Mouse (Mus musculus) embryonic stem cell, embryonic (primary cell): ENCODE data around the gene Slamf8.

ENCODE experiments used
- CTCF ChIA-PET, 4 experiments: fragments of 300-600 bp in 2 of 4; fragments of 350-600 bp in 2 of 4; sonication (Branson Sonifier 250); formaldehyde crosslinking; loops; one replicate each; lab custom pipeline; 2022; ENCODE audit warnings: inconsistent platforms in 2 of 4; lab: Charles Lee
- POLR2A ChIA-PET, 4 experiments: fragments of 300-600 bp in 2 of 4; fragments of 350-600 bp in 2 of 4; sonication (Branson Sonifier 250); formaldehyde crosslinking; loops; one replicate each; lab custom pipeline; 2022; ENCODE audit warnings: antibody characterized with exemption in 4 of 4, inconsistent platforms in 1 of 4; lab: Charles Lee

Gene Slamf8

DNA sequence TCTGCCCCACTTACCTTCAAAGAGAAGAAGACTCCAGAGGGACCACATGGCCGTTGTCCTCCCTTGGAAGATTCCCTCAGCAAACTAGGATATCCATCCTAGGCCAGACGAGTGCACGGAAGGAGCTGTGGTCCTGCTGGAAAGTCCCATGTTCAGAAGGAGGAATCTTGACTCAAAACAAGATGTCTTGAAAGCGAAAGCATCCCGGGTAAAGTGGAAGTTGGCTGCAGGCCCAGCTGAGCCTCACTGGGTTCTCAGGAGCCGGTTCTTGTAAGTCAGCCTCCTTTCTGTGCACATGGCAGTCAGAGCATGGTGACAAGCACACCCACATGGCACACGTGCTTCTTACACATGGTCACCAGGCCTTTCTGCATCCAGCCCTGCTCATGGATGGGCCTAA lies at the start of gene Slamf8:
TSS of gene Slamf8 (minus strand) at position 184 of the 400 bp plus-strand sequence.
- ChIA-PET POLR2A (no interaction called here), CTCF (interaction anchor here in 2 of 4 experiments (0.8 to 1.2 kb wide), 2 partner anchors 29 to 62 kb away, joined by 3 to 5 read pairs; no protein-coding TSS in a partner anchor)

DNA sequence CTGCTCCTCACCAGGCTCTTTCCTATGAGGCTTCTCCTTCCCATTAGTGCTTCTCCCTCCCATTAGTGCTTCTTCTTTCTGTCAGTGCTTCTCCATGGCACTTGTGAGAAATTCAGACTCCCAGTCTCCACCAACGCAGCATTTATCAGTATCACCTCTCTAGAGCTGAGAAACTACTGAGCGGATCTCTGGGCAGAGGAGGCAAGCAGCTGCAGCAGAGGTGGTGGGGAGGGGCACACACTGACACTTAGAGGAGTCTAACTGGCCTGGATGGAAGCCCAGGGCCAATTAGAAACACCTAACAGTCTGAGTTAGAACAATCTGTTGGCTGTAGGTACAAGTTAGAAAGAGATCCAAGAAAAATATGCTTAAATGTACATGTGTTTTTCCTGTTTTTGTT lies 48.4 kb upstream of the Slamf8 start:
- ChIA-PET CTCF (no interaction called here), POLR2A (no interaction called here)

DNA sequence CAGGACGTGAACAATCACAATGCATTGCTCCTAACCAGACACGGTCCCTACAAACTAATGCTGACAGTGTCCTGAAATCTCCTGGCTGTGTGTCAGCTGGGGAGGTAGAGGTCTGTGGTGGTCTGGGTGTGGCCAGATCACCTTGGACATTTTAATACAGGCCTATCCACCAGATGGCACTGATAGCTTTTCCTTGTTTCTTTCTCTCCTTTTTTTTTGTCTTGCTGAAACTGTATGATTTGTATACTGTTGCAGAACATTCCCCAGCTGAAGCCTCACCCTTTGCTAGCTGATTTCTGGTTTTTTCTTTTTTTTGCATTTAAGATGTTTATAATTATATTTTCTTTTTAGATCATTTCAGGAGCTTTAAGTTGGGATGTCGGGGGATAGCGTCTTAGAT lies 47.4 kb upstream of the Slamf8 start:
- ChIA-PET CTCF (interaction anchor here in 3 of 4 experiments (0.6 to 1.5 kb wide), 6 partner anchors 20 to 342 kb away, joined by 3 to 4 read pairs (median 3); no protein-coding TSS in a partner anchor), POLR2A (no interaction called here)

- POLR2A ChIA-PET, result interaction anchor here in 1 of 4 experiments (0.6 kb wide), 1 partner anchor 110 kb away, joined by 3 read pairs; no protein-coding TSS in a partner anchor
- CTCF ChIA-PET, result interaction anchor here in 2 of 4 experiments (1.1 to 1.2 kb wide), 2 partner anchors 107 kb away, joined by 3 read pairs; no protein-coding TSS in a partner anchor
These were observed 45.9 kb upstream of the Slamf8 start for GRCm38 (mm10) chr1:172636266-172636665.

GRCm38 (mm10) chr1:172635258-172635657 lies 44.9 kb upstream of the Slamf8 start:
- POLR2A ChIA-PET, result no interaction called here
- CTCF ChIA-PET, result interaction anchor here in 1 of 4 experiments (4.2 kb wide), 1 partner anchor 106 kb away, joined by 37 read pairs; no protein-coding TSS in a partner anchor

GRCm38 (mm10) chr1:172634136-172634535 lies 43.8 kb upstream of the Slamf8 start:
- ChIA-PET CTCF (interaction anchor here (0.7 to 4.2 kb wide), 8 partner anchors 15 to 144 kb away, joined by 3 to 37 read pairs (median 8); no protein-coding TSS in a partner anchor), POLR2A (interaction anchor here in 1 of 4 experiments (1.5 kb wide), 1 partner anchor 23 kb away, joined by 3 read pairs; no protein-coding TSS in a partner anchor)

GRCm38 (mm10) chr1:172632451-172633326 lies 42.3 kb upstream of the Slamf8 start, which contains the start of gene Dusp23:
Gene Dusp23, minus strand, starts transcription at chr1:172632962.
- POLR2A ChIA-PET, result interaction anchor here in 2 of 4 experiments (1.2 to 1.8 kb wide), 4 partner anchors 25 to 118 kb away, joined by 3 to 5 read pairs (median 4); partner anchors contain the start of gene Cfap45 (in 1 of the 2)

GRCm38 (mm10) chr1:172631721-172632120 lies 41.4 kb upstream of the Slamf8 start:
- POLR2A ChIA-PET, result interaction anchor here in 1 of 4 experiments (1.2 to 1.8 kb wide), 3 partner anchors 69 to 117 kb away, joined by 3 to 5 read pairs (median 4); partner anchors contain the start of gene Cfap45
- CTCF ChIA-PET, result interaction anchor here in 3 of 4 experiments (0.7 to 4.2 kb wide), 6 partner anchors 11 to 223 kb away, joined by 3 to 37 read pairs (median 5); no protein-coding TSS in a partner anchor

More at GRCm38 (mm10) chr1:172632451-172633326, 42.3 kb upstream of the Slamf8 start, which contains the start of gene Dusp23:
- CTCF ChIA-PET, result interaction anchor here (0.5 to 4.2 kb wide), 32 partner anchors 9 to 801 kb away, joined by 3 to 37 read pairs (median 4); partner anchors contain the start of genes Cfap45 (in 1 of the 4), Copa (in 1 of the 4), Ncstn (in 1 of the 4) and Tagln2 (in 1 of the 4)

GRCm38 (mm10) chr1:172629831-172630230 lies 39.5 kb upstream of the Slamf8 start:
- CTCF ChIA-PET, result no interaction called here
- POLR2A ChIA-PET, result interaction anchor here in 1 of 4 experiments (0.6 kb wide), 1 partner anchor 1328 kb away, joined by 3 read pairs; no protein-coding TSS in a partner anchor

DNA sequence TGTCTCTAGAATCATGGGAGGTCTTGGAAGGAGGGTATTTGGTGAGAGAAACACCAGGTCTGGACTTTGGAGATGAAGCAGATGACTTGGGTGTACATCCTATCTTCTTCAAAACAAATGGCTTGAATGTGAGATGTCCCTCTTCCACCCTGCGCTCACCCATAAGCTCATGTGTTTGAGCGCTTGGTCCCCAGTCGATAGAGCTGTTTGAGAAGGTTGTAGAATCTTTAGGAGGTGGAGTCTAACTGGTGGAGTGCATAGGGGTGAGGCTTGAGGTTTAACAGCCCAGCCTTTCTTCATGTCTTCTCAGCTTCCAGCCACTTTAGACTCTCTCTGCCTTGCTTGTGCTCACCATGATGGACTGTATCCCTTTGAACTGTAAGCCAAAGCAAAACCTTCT lies 35.9 kb upstream of the Slamf8 start:
- POLR2A ChIA-PET, result no interaction called here
- CTCF ChIA-PET, result interaction anchor here in 1 of 4 experiments (1.1 kb wide), 1 partner anchor 97 kb away, joined by 3 read pairs; no protein-coding TSS in a partner anchor

GRCm38 (mm10) chr1:172624081-172624480 lies 33.7 kb upstream of the Slamf8 start:
- ChIA-PET POLR2A (no interaction called here), CTCF (interaction anchor here in 2 of 4 experiments (0.8 to 1.1 kb wide), 3 partner anchors 9 to 95 kb away, joined by 3 to 4 read pairs (median 3); no protein-coding TSS in a partner anchor)

DNA sequence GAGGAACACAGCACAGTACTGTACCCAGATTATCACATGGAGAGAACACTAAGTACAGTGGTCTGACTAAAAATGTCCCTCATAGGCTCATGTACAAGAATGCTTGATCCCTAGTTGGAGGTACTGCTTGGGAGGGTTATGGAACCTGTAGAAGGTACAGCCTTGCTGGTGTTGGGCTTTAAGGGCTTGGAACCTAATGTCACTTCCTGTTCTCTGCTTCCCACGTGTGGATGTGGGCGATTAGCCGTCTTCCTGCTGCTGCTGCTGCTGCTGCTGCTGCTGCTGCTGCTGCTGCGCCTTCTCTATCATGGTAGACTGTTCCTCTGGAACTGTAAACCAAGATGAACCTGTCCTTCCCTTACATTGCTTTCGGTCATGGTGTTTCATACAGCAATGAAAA lies 33.2 kb upstream of the Slamf8 start:
- POLR2A ChIA-PET, result no interaction called here
- CTCF ChIA-PET, result interaction anchor here in 2 of 4 experiments (0.8 to 1.1 kb wide), 2 partner anchors 10 to 95 kb away, joined by 3 read pairs; no protein-coding TSS in a partner anchor

GRCm38 (mm10) chr1:172619235-172619634 lies 28.9 kb upstream of the Slamf8 start:
- CTCF ChIA-PET, result interaction anchor here (0.6 to 1.7 kb wide), 25 partner anchors 10 to 779 kb away, joined by 3 to 10 read pairs (median 4); partner anchors contain the start of genes Dusp23 (in 1 of the 4) and Slamf8 (in 1 of the 4)

GRCm38 (mm10) chr1:172618141-172618540 lies 27.8 kb upstream of the Slamf8 start:
- POLR2A ChIA-PET, result no interaction called here
- CTCF ChIA-PET, result interaction anchor here in 3 of 4 experiments (0.5 to 2.1 kb wide), 3 partner anchors 20 to 1007 kb away, joined by 3 to 5 read pairs (median 4); no protein-coding TSS in a partner anchor

More at GRCm38 (mm10) chr1:172619235-172619634, 28.9 kb upstream of the Slamf8 start:
- POLR2A ChIA-PET, result no interaction called here

- CTCF ChIA-PET, result interaction anchor here in 2 of 4 experiments (0.5 to 2.1 kb wide), 2 partner anchors 89 to 1006 kb away, joined by 4 to 5 read pairs; no protein-coding TSS in a partner anchor
- POLR2A ChIA-PET, result no interaction called here
These were observed 27.2 kb upstream of the Slamf8 start for GRCm38 (mm10) chr1:172617365-172618076.

DNA sequence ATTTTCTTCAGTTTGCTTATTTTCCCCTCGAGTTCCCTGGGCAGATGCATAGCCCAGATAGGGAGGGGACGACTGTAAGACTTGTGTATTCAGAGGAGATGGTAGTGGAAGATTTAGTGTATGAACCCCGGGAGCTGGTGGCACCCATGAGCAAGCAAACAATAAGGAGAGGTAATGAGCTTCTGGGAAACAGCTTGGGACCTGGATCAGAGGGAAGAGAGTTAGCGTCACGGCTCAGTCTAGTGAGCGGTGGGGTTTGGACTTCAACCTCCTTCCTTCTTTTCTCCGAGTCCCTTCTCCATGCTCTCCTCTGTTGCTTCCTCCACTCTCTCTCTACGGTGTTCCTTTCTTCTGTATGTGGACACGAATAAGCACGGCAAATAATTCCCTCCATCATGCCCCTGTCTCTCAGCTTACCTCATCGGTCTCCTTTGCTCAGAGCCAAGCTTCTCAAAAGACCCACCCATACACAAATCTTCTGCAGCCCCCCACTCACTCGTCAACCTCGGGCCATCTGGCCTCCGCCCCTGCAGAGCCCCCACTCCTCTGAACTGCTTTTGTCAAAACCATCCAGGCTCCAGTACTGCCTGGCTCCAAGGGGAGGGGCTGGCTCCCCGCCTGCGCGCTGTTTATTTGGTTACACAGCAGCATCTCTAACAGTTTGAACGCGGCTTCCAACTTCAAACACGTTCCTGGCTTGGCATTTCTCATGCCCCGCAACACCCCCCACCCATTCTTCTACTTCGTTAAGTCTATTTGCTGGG lies 26.4 kb upstream of the Slamf8 start:
- POLR2A ChIA-PET, result no interaction called here
- CTCF ChIA-PET, result interaction anchor here in 3 of 4 experiments (0.7 to 2.1 kb wide), 2 partner anchors 88 kb away, joined by 4 to 7 read pairs (median 5); no protein-coding TSS in a partner anchor

GRCm38 (mm10) chr1:172615412-172615811 lies 25.0 kb upstream of the Slamf8 start:
- POLR2A ChIA-PET, result interaction anchor here in 1 of 4 experiments (1.4 kb wide), 1 partner anchor 87 kb away, joined by 4 read pairs; no protein-coding TSS in a partner anchor
- CTCF ChIA-PET, result interaction anchor here in 2 of 4 experiments (0.6 to 1.5 kb wide), 3 partner anchors 87 to 622 kb away, joined by 3 to 7 read pairs (median 3); no protein-coding TSS in a partner anchor
